Mouse (Mus musculus) left cerebral cortex, adult 8-10 months (tissue): ENCODE measurements around the gene Dpp7. TPM values are rescaled to one million over a fixed set of nuclear protein-coding genes. Genes with fewer than 3 reads are reported as not detected.

ENCODE experiments used
- DNase-seq, 2 experiments: peaks; one replicate each; pipeline ENCODE4 v3.0.0; 2022; ENCODE audit warnings: low spot score in 2 of 2
- total RNA-seq, 4 experiments: library from RNA; stranded (reverse); gene quantifications; 2 replicates each; pipeline ENCODE4 v1.2.4; 2022

Gene Dpp7
- total RNA-seq, 4 experiments from 2014 or later = 35.1 to 50.7 (median 37.9) TPM

DNA sequence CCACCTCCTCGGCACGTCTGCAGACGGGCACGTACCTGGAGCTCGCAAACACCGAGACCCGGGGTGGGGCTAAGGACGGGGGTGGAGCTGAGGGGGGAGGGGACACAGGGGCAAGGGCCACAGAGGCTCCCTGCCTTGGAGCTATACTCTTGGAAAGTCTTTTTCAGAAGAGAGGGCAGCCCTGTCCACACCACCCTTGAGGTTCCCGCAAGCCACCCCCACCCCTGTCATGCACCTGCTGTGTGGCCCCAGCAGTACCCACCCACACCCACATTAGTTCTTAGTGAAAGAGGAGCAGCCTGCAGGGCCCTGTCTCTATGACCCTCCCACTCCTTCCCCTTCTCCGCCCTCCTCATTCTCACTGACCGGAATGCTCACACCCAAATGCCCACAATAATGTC lies 44.7 kb downstream of the Dpp7 start:
- no peak for DNase-seq

- no peak for DNase-seq
These were observed 45.2 kb downstream of the Dpp7 start for GRCm38 (mm10) chr2:25310969-25311368.

DNA sequence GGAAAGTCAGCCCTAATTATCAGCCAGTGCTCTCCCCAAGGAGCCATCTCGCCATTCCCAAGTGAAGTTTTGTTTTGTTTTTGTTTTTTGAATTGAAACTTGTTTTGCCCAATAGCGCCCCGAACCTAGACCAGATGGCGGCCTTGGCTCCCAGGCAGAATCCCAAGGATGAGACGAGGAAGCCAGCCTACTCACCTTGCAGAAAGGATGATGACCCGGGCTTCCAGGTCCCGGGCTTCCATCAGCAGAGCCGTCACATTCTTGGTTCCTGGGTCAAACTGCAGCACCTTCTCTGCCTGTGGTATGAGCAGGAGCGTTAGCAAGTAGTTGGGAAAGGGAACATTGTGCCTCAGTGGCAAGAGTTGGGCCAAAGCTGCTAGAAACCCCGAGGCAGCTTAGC lies 46.0 kb downstream of the Dpp7 start:
- no peak for DNase-seq

DNA sequence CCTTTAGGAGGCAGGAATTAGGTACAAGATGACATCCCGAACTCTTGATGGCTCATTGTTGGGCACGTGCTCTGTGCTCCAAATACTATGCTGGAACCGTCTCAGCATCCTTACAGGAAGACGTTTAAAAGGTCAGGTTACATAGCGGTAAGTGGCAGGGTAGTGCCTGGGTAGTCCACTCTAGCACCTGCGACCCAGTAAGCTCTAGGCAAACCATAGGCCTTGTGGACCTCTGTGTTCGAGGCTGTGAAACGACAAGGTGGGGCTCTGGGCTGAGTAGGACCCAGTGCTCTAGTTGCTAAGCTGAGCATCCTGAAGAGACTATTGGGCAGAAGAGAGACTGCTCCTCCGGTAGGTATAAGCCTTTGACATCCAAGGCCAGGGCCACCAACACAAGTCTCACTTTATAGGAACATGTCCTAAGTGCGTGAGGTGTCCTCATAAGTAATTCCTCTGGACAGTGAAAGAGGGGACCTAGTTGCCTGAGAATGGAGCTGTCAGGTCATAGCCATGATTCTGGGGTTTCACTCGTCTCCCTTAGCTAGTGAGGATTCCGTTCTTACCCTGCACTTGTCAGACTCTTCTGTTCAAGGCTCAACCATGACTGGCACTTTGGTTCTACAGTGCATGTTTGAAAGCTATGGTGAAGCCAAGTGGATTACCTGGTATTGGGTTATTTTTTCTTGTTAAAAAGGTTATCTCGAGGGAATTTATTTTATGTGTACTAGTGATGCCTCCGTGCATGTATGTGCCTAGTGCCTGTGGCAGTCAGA lies 50.4 kb downstream of the Dpp7 start:
- no peak for DNase-seq

DNA sequence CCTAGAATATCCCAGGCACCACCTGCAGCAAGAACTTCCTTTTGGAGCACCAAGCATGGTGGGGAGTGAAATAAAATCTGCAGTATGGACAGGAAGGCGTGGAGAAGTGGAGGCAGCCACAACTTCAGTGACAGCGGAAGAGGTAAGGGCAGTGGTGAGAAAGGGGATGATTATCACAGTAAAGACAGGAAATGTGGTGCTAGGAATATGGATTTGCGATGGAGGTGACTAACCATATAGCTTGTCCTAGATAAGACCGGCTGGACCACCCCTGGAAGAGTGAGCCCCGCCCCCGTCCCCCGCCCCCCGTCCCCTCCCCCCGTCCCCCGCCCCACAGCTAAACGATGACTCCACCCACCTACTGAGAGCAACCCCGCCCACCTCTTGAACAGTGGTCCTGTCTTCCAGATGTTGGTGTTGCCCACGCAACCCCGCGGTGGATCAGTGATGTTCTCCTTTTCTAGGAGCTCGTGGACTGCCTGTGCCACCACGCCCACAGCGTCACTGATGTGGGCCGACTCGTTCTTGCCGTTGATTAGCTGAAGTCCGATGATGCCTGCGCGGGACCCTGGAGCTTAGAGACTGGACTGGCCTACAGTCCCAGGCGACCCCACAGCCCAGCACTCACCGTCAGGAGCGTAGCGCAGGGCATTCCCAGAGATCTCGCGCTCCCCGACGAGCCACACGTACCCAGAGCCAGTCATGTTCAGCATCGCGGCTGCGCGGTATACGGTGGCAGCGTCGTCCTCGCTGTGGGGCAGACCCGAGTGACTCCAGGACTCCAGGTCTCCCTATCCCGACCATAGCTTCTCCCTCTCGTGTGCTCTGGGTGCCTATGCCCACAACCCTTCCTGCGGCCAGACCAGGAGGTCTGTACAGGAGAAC lies 51.3 kb downstream of the Dpp7 start:
- DNase-seq = peak in 1 of 2 experiments; percentile 73

GRCm38 (mm10) chr2:25303931-25304656 lies 52.1 kb downstream of the Dpp7 start:
- no peak for DNase-seq

- no peak for DNase-seq
These were observed 52.7 kb downstream of the Dpp7 start for GRCm38 (mm10) chr2:25303452-25303851.

Other genes with a start within 250 kb of the Dpp7 start
- gene Nrarp, start 175.6 kb downstream of the Dpp7 start, total RNA-seq = 10 to 100 TPM; 20.5 to 27.9 (median 23.4) TPM
- 1 to 10 TPM; 2.2 to 3.4 (median 2.5) TPM for gene Tor4a, start 159.5 kb downstream of the Dpp7 start, total RNA-seq
- gene Nelfb, start 144.9 kb downstream of the Dpp7 start, total RNA-seq = 10 to 100 TPM; 58.4 to 64.2 (median 59.4) TPM
- gene Stpg3, start 141.7 kb downstream of the Dpp7 start, total RNA-seq = under 1 TPM in 3 of 4 experiments, not detected in 1; 0.23 to 0.82 (median 0.30) TPM
- gene Fam166a, start 137.6 kb downstream of the Dpp7 start, total RNA-seq = 1 to 10 TPM in 1 of 4 experiments, not detected in 3; 1.4 TPM
- gene Tubb4b, start 131.7 kb downstream of the Dpp7 start, total RNA-seq = 100 to 1,000 TPM; 332 to 365 (median 345) TPM
- not detected for gene Slc34a3, start 122.0 kb downstream of the Dpp7 start, total RNA-seq
- gene Rnf224, start 119.6 kb downstream of the Dpp7 start, total RNA-seq = not detected
- gene Rnf208, start 114.1 kb downstream of the Dpp7 start, total RNA-seq = 100 to 1,000 TPM; 263 to 288 (median 266) TPM
- gene Cysrt1, start 113.9 kb downstream of the Dpp7 start, total RNA-seq = not detected
- 1 to 10 TPM in 3 of 4 experiments, under 1 TPM in 1; 0.67 to 4.2 (median 3.4) TPM for gene AL732309.1, start 109.5 kb downstream of the Dpp7 start, total RNA-seq
- 10 to 100 TPM; 31.7 to 38.3 (median 36.3) TPM for gene Tmem203, start 100.9 kb downstream of the Dpp7 start, total RNA-seq
- gene Tprn, start 93.7 kb downstream of the Dpp7 start, total RNA-seq = 10 to 100 TPM; 26.5 to 30.6 (median 28.6) TPM
- 10 to 100 TPM; 57.5 to 67.8 (median 62.1) TPM for gene Ssna1, start 83.9 kb downstream of the Dpp7 start, total RNA-seq
- 100 to 1,000 TPM in 2 of 4 experiments, 10 to 100 TPM in 2; 88.6 to 111 (median 96.9) TPM for gene Anapc2, start 83.9 kb downstream of the Dpp7 start, total RNA-seq
- not detected for gene Tmem210, start 68.2 kb downstream of the Dpp7 start, total RNA-seq
- not detected for gene Lrrc26, start 66.4 kb downstream of the Dpp7 start, total RNA-seq
- gene Grin1, start 37.2 kb downstream of the Dpp7 start, total RNA-seq = 100 to 1,000 TPM; 390 to 399 (median 395) TPM
- gene Man1b1, start 24.0 kb downstream of the Dpp7 start, total RNA-seq = 10 to 100 TPM; 57.3 to 64.7 (median 61.0) TPM
- gene Uap1l1, start 9.3 kb upstream of the Dpp7 start, total RNA-seq = 10 to 100 TPM; 20.9 to 31.0 (median 25.8) TPM
- gene Sapcd2, start 16.0 kb upstream of the Dpp7 start, total RNA-seq = 1 to 10 TPM; 1.7 to 3.8 (median 2.3) TPM
- gene Entpd2, start 39.5 kb upstream of the Dpp7 start, total RNA-seq = 10 to 100 TPM; 13.1 to 17.5 (median 16.2) TPM
- gene Npdc1, start 43.0 kb upstream of the Dpp7 start, total RNA-seq = 100 to 1,000 TPM; 307 to 332 (median 316) TPM
- gene Fut7, start 66.9 kb upstream of the Dpp7 start, total RNA-seq = under 1 TPM in 2 of 4 experiments, not detected in 2; 0.40 to 0.84 TPM
- 100 to 1,000 TPM; 176 to 185 (median 183) TPM for gene Abca2, start 72.3 kb upstream of the Dpp7 start, total RNA-seq
- 1 to 10 TPM in 2 of 4 experiments, not detected in 2; 1.2 to 1.6 TPM for gene Clic3, start 100.5 kb upstream of the Dpp7 start, total RNA-seq
- 10 to 100 TPM; 67.2 to 88.0 (median 78.1) TPM for gene Paxx, start 104.7 kb upstream of the Dpp7 start, total RNA-seq
- 1,000 to 10,000 TPM; 1,862 to 2,386 (median 2,226) TPM for gene Ptgds, start 113.7 kb upstream of the Dpp7 start, total RNA-seq
- gene Lcn12, start 137.6 kb upstream of the Dpp7 start, total RNA-seq = not detected
- 100 to 1,000 TPM; 105 to 121 (median 113) TPM for gene Fbxw5, start 144.4 kb upstream of the Dpp7 start, total RNA-seq
- gene C8g, start 145.4 kb upstream of the Dpp7 start, total RNA-seq = 1 to 10 TPM in 3 of 4 experiments, under 1 TPM in 1; 0.86 to 1.9 (median 1.6) TPM
- 10 to 100 TPM; 10.3 to 11.9 (median 10.4) TPM for gene Traf2, start 190.6 kb upstream of the Dpp7 start, total RNA-seq
- gene Edf1, start 201.5 kb upstream of the Dpp7 start, total RNA-seq = 100 to 1,000 TPM; 123 to 209 (median 170) TPM
- 1 to 10 TPM in 3 of 4 experiments, under 1 TPM in 1; 0.46 to 3.1 (median 1.7) TPM for gene Mamdc4, start 218.5 kb upstream of the Dpp7 start, total RNA-seq
- 10 to 100 TPM; 57.8 to 72.0 (median 64.7) TPM for gene Phpt1, start 218.9 kb upstream of the Dpp7 start, total RNA-seq
- gene Ajm1, start 225.4 kb upstream of the Dpp7 start, total RNA-seq = 10 to 100 TPM; 86.8 to 96.3 (median 92.7) TPM